Mouse (Mus musculus): ENCODE results near the gene Pgap3.

The Pgap3 gene

GRCm38 (mm10) chr11:98392034-98392433 lies 8.3 kb downstream of the Pgap3 start:
- POLR2A ChIA-PET: interaction anchor here in 3 of 4 experiments (0.6 to 1.7 kb wide), 9 partner anchors 8 to 977 kb away, joined by 3 to 8 read pairs (median 4); partner anchors contain the start of genes Pgap3 (in 2 of the 3), Arhgap23 (in 1 of the 3) and Stard3 (in 1 of the 3)
- CTCF ChIA-PET: interaction anchor here (0.6 to 5.6 kb wide), 4 partner anchors 20 to 1082 kb away, joined by 3 to 45 read pairs (median 7); no protein-coding TSS in a partner anchor

DNA sequence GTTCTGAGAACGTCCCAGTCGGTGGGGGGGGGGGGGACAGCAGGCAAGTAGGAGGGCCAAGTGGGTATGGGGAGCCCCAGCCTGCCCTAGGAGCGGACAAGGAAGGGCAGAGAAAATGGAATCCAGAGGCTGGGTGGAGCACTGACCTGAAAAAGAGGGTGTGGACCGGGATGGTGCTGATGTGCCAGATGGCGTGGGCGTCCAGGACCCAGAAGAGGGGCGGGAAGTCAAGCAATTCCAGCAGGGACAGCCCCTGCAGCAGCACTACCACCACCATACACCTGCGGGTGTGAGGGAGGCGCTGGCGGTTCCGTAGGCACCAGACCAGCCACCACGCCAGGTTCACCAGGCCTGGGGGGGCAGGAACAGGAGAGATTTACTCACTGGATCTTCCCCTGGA lies 10.1 kb downstream of the Pgap3 start:
- ChIA-PET POLR2A (interaction anchor here (0.6 to 4.0 kb wide), 9 partner anchors 9 to 154 kb away, joined by 3 to 14 read pairs (median 5); partner anchors contain the start of genes Pgap3 (in 3 of the 4) and Stard3 (in 1 of the 4)), CTCF (interaction anchor here (0.6 to 5.6 kb wide), 22 partner anchors 14 to 473 kb away, joined by 3 to 45 read pairs (median 6); partner anchors contain the start of genes Cdk12 (in 1 of the 4), Erbb2 (in 1 of the 4), Mien1 (in 1 of the 4) and Ppp1r1b (in 1 of the 4))

DNA sequence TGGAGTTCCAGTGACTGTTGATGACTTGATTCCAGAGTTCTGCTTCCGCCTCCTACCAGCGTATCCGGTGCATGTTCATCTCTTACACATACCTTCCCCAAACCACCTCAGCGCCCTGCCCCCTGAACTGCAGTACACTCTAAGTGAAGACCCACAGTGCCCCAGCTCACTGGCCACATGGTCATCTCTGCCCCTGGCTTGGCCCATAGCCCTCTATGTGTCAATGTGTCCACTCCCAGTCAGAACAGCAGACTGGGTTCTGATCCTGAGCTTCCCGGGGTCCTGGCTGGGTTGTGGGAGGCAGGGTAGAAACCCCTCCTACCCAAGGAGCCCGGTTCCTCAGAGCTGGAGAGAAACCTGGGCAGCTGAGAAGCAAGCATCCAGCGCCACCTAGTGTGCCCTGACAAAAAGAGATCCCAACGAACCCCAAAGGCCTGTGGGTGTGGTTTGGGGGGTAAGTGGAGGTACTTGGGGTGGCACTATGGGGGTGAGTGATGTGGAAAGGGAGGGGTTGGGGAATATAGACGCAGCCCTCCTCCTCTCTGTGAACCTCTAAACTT lies 11.0 kb downstream of the Pgap3 start:
- POLR2A ChIA-PET: interaction anchor here (0.6 to 4.0 kb wide), 16 partner anchors 8 to 307 kb away, joined by 3 to 14 read pairs (median 4); partner anchors contain the start of genes Pgap3 (in 3 of the 4) and Stard3 (in 1 of the 4)
- CTCF ChIA-PET: interaction anchor here (0.6 to 5.6 kb wide), 35 partner anchors 13 to 564 kb away, joined by 3 to 45 read pairs (median 4); partner anchors contain the start of genes Mien1 (in 2 of the 4), Stard3 (in 2 of the 4), Cdk12 (in 1 of the 4) and Erbb2 (in 1 of the 4)

DNA sequence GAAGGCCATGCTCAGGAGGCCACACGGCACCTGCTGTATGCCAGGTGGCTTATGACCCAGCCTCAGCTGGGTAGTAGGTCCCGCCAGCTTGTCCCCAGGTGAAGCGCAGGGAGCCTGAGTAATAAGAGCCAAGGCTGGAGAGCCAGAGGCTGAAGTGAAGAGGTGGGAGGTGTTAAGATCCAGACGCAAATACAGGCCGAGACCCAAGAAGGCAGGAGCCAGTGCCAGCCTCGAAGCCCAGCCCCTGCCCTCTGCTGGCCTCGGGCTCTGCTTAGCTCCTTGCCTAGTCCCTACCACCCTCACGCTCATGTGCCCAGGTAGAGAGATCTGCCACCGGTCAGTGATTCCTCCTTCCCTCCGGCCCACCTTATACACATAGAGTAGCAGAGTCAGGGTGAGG lies 12.0 kb downstream of the Pgap3 start:
- ChIA-PET POLR2A (interaction anchor here in 2 of 4 experiments (0.7 to 4.0 kb wide), 7 partner anchors 11 to 48 kb away, joined by 3 to 14 read pairs (median 5); partner anchors contain the start of genes Pgap3 (in 1 of the 2) and Stard3 (in 1 of the 2)), CTCF (interaction anchor here in 3 of 4 experiments (0.6 to 5.6 kb wide), 9 partner anchors 15 to 50 kb away, joined by 3 to 45 read pairs (median 15); partner anchors contain the start of gene Mien1 (in 1 of the 3))

DNA sequence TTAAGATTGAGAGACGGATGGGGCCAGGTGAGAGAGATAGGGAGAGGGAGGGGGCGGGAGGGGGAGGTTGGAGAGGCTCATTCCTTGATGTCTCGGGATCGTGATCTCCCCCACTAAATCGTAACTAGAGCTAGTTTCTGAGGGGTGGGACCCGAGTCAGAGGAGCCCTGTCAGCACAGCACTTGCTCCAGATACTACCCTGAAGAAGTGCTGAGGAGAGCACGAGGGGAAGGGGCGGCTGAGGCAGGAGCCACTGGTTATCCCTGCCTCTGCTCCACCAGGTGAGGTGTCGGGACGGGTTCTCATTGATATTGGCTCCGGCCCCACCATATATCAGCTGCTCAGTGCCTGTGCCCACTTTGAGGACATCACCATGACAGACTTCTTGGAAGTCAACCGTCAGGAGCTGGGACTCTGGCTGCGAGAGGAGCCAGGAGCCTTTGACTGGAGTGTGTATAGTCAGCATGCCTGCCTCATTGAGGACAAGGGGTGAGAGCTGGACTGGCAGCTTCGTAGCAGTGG lies 13.2 kb downstream of the Pgap3 start:
- CTCF ChIA-PET: interaction anchor here (0.7 to 5.6 kb wide), 9 partner anchors 15 to 564 kb away, joined by 3 to 45 read pairs (median 5); no protein-coding TSS in a partner anchor
- POLR2A ChIA-PET: interaction anchor here in 2 of 4 experiments (0.6 to 4.0 kb wide), 7 partner anchors 10 to 181 kb away, joined by 3 to 14 read pairs (median 5); partner anchors contain the start of gene Stard3 (in 1 of the 2)

GRCm38 (mm10) chr11:98386596-98386995 lies 13.7 kb downstream of the Pgap3 start:
- POLR2A ChIA-PET: interaction anchor here in 2 of 4 experiments (1.3 to 4.0 kb wide), 5 partner anchors 9 to 182 kb away, joined by 3 to 14 read pairs (median 5); partner anchors contain the start of gene Stard3 (in 1 of the 2)
- CTCF ChIA-PET: interaction anchor here (0.7 to 5.6 kb wide), 8 partner anchors 14 to 563 kb away, joined by 3 to 45 read pairs (median 6); no protein-coding TSS in a partner anchor

- ChIA-PET POLR2A (interaction anchor here in 2 of 4 experiments (1.5 to 1.8 kb wide), 2 partner anchors 9 to 30 kb away, joined by 3 to 5 read pairs; no protein-coding TSS in a partner anchor), CTCF (interaction anchor here in 3 of 4 experiments (0.7 to 5.5 kb wide), 6 partner anchors 13 to 563 kb away, joined by 3 to 35 read pairs (median 8); no protein-coding TSS in a partner anchor)
Observed at GRCm38 (mm10) chr11:98385638-98386585, 14.4 kb downstream of the Pgap3 start, which contains the start of gene Pnmt. Gene Pnmt (plus strand): TSS chr11:98386450.

DNA sequence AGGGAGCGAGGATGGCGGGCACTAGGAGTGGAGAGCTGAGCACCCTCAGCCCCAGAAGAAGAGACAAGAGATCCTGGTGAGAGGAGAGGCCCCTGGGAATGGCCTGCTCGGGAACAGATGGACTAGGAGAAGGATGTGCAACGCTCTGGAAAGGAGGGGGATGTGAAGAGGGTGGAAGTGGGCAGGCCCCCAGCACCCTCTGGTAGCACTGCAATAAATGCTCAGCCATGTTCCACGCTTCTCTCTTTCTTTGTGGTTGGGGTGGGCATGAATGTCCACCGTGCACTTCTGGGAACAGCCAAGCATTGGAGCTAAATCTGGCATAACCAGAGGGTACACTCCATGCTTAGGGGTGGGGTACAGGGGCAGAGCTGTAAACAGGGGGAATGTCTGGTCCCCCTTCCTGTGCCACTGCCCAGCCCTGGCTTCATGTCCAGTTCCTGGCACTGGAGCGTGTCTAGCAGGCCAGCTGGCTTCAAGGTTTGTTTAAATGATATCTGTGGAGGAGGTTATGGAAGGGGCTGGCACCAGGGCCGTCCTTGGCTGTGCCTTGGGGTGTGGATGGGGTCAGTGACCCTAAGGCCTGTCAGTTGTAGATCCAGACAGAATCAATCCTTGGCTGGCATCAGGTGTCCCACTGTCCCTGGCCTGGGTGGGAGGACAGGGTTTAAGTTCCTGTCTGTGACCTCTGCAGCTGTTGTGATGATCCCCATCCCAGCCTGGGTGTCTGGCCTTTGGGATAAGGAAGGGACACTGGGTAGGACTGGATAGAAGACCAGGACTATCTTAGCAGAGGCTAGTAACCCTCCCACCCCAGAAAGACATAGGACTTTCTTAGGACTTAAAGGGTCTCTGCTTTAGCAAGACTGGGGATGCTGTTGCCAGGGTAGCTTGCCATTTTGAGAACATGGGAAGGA lies 15.3 kb downstream of the Pgap3 start:
- ChIA-PET CTCF (interaction anchor here in 3 of 4 experiments (0.7 to 4.0 kb wide), 7 partner anchors 11 to 54 kb away, joined by 3 to 27 read pairs (median 5); partner anchors contain the start of genes Mien1 (in 1 of the 3) and Pgap3 (in 1 of the 3)), POLR2A (interaction anchor here in 3 of 4 experiments (0.6 to 1.8 kb wide), 6 partner anchors 12 to 87 kb away, joined by 3 to 8 read pairs (median 5); partner anchors contain the start of genes Erbb2 (in 1 of the 3), Pgap3 (in 1 of the 3) and Stard3 (in 1 of the 3))

- ChIA-PET CTCF (interaction anchor here (0.5 to 4.0 kb wide), 12 partner anchors 11 to 118 kb away, joined by 3 to 27 read pairs (median 4); partner anchors contain the start of genes Mien1 (in 1 of the 4) and Pgap3 (in 1 of the 4)), POLR2A (interaction anchor here in 2 of 4 experiments (1.2 to 1.8 kb wide), 7 partner anchors 12 to 86 kb away, joined by 3 to 8 read pairs (median 5); partner anchors contain the start of genes Stard3 (in 2 of the 2), Erbb2 (in 1 of the 2) and Pgap3 (in 1 of the 2))
Observed at GRCm38 (mm10) chr11:98384216-98384615, 16.1 kb downstream of the Pgap3 start.

DNA sequence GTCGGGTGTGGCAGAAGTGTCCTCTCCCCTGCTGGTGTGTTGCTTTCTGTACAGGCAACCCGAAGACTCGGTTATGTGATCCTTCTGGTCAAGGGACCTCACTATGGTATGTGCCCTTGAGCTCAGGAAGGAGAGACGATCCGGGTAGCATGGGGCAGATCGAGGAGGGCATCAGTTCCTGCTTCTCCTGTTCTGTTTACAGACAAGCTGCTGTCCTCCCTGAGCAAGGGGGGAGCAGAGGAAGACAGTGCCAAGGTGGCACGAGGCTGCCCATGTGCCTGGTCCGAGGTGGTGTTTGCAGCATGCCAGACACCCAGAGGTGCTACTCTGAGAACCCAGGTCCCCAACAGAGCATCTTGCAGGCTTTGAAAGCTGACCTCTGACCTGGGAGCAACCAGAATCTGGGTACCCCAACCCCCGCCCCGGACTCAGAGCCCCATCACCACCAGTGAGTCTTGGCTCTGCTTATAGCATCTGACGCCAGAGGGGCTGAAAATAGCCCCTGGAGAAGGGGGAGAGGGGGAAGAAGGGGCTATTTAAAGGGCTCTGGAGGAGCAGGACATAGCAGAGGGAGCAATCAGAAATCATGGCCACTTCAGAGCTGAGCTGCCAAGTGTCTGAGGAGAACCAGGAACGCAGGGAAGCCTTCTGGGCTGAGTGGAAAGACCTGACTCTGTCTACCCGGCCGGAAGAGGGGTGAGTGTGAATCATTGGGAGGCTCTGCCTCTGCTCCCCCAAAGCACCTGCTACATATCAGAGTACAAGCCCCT lies 16.8 kb downstream of the Pgap3 start, which contains the start of gene Tcap:
TSS of gene Tcap (plus strand) at position 551 of the 770 bp plus-strand sequence.
- POLR2A ChIA-PET: interaction anchor here in 2 of 4 experiments (1.1 to 1.8 kb wide), 7 partner anchors 11 to 85 kb away, joined by 3 to 8 read pairs (median 3); partner anchors contain the start of genes Stard3 (in 2 of the 2), Erbb2 (in 1 of the 2) and Pgap3 (in 1 of the 2)
- CTCF ChIA-PET: interaction anchor here (0.5 to 4.0 kb wide), 9 partner anchors 10 to 74 kb away, joined by 3 to 27 read pairs (median 4); partner anchors contain the start of gene Mien1 (in 1 of the 4)

DNA sequence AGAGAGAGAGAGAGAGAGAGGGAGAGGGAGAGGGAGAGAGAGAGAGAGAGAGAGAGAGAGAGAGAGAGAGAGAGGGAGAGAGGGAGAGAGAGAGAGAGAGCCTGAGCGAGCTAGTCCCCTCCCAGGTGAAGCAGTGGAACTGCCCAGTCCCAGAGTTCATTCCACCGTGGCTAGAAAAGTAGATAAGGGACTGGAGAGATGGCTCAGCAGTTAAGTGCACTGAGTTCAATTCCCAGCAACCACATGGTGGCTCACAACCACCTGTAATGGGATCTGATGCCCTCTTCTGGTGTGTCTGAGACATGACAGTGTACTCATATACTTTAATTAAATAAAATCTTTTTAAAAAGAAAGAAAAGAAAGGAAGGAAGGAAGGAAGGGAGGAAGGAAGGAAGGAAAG lies 17.9 kb downstream of the Pgap3 start:
- POLR2A ChIA-PET: interaction anchor here in 1 of 4 experiments (1.1 kb wide), 1 partner anchor 18 kb away, joined by 3 read pairs; the partner anchor contains the start of gene Pgap3
- CTCF ChIA-PET: interaction anchor here in 2 of 4 experiments (3.6 to 4.0 kb wide), 2 partner anchors 9 to 10 kb away, joined by 26 to 27 read pairs; no protein-coding TSS in a partner anchor

DNA sequence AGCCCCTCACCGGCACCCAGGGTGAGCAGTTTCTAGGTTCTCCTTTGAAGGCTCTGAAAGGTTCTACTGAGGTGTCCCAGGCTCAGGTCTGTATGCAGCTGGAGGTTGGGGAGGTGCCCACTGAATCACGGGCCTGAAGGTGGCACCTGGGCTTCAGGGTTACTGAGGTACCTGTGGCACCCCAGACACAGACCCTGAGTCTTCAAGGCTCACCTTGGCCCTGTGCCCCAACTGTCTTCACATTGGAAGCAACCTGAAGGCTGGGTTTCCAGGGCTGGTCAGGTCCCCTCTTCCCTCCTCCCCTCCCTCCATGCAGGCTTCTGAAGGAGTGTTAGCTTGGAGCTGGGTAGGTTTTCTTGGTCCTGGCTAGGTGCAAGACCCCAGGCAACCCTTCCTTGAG lies 18.6 kb downstream of the Pgap3 start:
- ChIA-PET CTCF (interaction anchor here in 2 of 4 experiments (2.0 to 4.0 kb wide), 3 partner anchors 8 to 10 kb away, joined by 8 to 27 read pairs (median 26); no protein-coding TSS in a partner anchor), POLR2A (interaction anchor here in 2 of 4 experiments (0.8 kb wide), 2 partner anchors 17 to 199 kb away, joined by 3 to 4 read pairs; no protein-coding TSS in a partner anchor)

DNA sequence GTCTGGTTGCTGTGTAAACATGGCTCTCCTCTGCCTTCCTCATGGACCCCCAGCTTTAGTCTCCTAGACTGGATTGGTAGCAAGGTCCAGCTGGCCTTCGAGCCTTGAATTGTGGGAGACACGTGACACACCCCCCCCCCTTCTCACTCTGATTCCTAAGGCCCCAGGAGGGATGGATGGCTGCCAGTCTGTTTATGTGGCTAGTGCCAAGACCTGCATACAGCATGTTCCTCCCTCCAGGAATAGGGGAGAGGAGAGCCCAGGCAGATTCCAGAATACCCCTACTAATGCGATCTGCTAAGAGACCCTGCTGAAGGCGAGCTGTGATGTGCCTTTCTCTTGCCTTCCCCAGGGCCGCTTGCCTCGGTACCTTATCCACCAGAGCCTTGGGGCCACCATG lies 20.2 kb downstream of the Pgap3 start:
- ChIA-PET CTCF (interaction anchor here in 3 of 4 experiments (0.6 to 2.0 kb wide), 5 partner anchors 8 to 177 kb away, joined by 3 to 14 read pairs (median 5); no protein-coding TSS in a partner anchor), POLR2A (interaction anchor here in 2 of 4 experiments (0.8 to 1.2 kb wide), 5 partner anchors 9 to 22 kb away, joined by 3 to 4 read pairs (median 3); partner anchors contain the start of gene Stard3 (in 2 of the 2))

- ChIA-PET CTCF (interaction anchor here in 2 of 4 experiments (1.3 to 1.6 kb wide), 2 partner anchors 23 to 37 kb away, joined by 4 to 5 read pairs; no protein-coding TSS in a partner anchor), POLR2A (interaction anchor here in 1 of 4 experiments (1.1 kb wide), 1 partner anchor 10 kb away, joined by 3 read pairs; no protein-coding TSS in a partner anchor)
Observed at GRCm38 (mm10) chr11:98379379-98379778, 20.9 kb downstream of the Pgap3 start.
